Mouse (Mus musculus): ENCODE results near the gene Usf2.

- no peak for TF ChIP-seq POLR2AphosphoS2 (IDR thresholded peaks at IDR 0.05; ENCODE audit: insufficient read length, low read depth)
- no peak for TF ChIP-seq POLR2A (IDR thresholded peaks at IDR 0.05; ENCODE audit: insufficient read length, low read depth)
- TF ChIP-seq MYOD1 (IDR thresholded peaks at IDR 0.05; ENCODE audit: control insufficient read depth in 1 of 3, insufficient read length in 2 of 3, low read depth in 2 of 3): no peak
- TF ChIP-seq MAX (IDR thresholded peaks at IDR 0.05; ENCODE audit: low read depth): no peak
- no peak for TF ChIP-seq USF1 (IDR thresholded peaks at IDR 0.05; ENCODE audit: low read depth)
- no peak for TF ChIP-seq TCF12 (IDR thresholded peaks at IDR 0.05; ENCODE audit: insufficient read depth, poor library complexity, severe bottlenecking)
These were observed 39.4 kb downstream of the Usf2 start for GRCm38 (mm10) chr7:30917219-30917618.

Data from myocyte (in vitro differentiated cells).